Mouse (Mus musculus): ENCODE results near the gene Bsx.

Bsx gene

DNA sequence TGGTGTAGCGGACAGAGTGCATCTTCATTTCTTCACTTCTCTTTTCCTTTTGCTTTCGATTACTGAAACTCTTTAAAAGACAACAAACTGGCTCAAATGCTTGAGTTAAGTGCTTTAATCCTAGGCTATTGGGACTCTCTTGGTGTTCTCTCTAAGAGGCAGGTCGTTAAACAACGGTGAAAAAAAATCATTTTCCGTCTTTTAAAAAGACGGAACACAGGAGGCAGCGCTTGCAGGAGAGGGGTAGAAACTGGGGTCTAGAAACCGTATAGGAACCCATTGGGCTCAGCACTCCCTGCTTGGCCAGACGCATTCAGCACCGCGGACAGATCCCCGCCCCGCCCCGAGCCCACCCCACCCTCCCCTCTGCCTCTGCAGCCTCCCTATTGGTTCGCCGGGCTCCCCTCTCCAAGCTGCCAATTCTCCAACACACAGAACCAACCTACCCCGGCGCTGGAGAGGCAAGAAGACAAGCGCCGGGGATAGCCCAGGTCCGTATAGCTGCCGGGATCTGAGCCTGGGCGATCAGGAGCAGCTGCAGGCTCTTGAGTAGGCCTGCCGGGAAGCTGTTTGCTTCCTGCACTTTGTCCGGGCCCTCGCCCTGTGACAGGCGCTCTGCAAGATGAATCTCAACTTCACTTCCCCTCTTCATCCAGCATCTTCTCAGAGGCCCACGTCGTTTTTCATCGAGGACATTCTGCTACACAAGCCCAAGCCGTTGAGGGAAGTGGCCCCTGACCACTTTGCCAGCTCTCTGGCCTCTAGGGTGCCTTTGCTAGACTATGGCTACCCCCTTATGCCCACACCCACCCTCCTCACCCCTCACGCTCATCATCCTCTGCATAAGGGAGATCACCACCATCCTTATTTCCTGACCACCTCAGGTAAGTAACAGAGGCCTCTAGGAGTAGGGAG lies at the start of gene Bsx:
TSS of gene Bsx (plus strand) at position 572 of the 915 bp plus-strand sequence.
- DNase-seq (ENCODE audit: low spot score) = no peak

DNA sequence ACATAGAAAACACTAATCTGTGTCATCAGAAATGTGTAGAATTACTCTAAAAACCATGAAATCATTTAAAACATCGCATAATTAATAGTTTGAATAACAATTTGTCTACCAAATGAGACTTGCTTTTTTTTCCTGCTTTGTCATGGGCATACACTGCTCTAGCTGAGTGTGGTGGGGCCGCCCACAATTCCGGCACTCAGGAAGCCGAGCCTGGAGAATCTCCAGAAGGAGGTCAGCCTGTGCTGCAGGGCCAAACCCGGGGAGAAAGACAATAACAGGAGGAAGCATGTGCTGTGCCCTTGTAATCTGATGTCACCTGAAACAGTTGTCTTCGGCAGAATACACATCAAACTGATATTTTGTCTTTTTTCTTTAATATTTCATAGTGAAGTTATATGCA lies 48.3 kb upstream of the Bsx start:
- no peak for DNase-seq (ENCODE audit: low spot score)

DNA sequence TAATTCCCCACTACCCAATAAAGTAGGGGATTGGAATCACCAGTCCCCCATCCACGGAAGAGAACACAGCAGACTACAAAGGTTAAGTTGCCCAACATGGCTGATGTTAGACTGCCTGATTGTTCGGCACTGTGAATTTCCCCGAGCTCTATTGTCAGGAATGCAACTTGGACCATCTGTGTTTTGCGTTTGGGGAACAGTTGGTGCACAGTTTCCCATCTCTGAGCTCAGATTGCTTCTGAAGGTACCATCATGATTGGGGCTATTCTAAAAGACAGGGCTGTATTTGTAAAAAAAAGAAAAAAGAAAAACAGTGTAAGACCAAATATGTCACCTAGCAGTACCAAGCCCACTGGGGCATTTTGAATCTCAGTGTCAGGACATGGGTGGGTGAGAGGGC lies 46.6 kb upstream of the Bsx start:
- DNase-seq (ENCODE audit: low spot score) = no peak

DNA sequence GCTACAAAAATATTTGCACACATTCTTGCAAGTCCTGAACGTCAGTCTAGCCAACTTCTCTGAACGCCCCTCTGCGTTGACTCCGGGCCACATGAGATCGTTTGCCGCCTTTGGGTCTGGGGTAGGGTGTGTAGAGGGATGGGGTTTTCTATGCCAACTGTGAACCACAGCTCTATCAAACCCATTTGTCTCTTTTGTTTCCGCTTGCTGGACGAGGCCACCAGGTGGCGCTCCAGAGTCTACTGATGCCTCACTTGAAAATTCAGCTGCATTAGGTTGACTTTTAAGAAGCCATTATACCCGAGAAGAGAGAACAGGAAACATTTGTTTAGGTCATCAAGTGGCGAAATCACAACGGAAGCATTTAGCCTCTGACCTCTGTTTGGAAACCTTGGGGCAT lies 39.4 kb upstream of the Bsx start:
- DNase-seq (ENCODE audit: low spot score) = peak; percentile 54

DNA sequence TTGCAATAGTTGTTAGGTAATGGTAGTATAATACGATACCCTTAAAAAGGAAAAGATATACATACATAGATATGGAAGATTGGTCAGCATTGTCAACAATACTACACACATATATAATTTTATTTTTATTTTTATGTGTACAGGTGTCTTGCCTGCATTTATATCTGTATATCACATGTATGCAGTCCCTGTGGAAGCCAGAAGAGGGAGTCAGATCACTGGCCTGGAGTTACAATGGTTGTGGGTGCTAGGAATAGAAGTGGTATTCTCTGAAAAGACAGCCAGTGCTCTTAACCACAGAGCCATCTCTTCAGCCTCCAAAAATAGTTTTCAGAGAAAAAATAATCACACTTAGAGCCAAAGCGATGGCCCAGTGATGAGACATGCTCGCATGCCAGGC lies 37.2 kb upstream of the Bsx start:
- no peak for DNase-seq (ENCODE audit: low spot score)

DNA sequence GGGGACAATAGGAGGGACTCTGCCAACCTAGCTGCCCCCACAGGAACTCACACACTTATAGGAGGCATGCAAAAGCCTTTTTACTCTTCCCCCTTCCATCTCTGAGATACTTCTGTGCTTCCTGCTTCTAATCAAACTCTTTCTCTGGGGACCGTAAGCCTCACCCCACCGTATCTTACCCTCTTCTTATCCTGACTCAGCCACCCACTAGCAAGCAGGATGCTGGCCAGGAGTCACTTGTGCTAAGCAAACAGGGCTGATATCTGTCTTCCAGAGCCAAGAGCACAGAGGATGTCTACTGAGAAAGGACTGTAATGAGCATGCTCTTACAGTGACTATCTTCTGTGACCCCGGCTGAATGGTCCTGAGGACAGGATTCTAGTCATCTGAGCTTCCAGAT lies 34.3 kb upstream of the Bsx start:
- no peak for DNase-seq (ENCODE audit: low spot score)

DNA sequence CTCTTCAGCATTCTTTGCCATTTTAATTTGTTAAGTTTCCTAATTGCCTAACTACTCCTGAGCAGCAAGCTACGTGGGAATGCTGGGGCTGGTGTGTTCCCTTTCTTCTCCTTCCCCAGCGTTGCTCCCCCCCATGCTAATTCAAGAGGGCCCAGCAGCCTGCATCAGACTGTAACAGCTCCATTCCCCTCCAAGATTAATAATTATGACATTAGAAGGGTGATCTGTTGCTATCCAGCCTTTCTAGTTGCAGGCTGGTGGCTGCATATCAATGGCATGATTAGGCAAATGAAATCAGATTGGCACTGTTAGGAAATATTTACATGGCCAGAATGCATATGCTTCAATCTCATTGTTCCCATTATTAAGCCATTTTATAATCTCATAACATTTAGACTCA lies 22.4 kb upstream of the Bsx start:
- DNase-seq (ENCODE audit: low spot score) = no peak

DNA sequence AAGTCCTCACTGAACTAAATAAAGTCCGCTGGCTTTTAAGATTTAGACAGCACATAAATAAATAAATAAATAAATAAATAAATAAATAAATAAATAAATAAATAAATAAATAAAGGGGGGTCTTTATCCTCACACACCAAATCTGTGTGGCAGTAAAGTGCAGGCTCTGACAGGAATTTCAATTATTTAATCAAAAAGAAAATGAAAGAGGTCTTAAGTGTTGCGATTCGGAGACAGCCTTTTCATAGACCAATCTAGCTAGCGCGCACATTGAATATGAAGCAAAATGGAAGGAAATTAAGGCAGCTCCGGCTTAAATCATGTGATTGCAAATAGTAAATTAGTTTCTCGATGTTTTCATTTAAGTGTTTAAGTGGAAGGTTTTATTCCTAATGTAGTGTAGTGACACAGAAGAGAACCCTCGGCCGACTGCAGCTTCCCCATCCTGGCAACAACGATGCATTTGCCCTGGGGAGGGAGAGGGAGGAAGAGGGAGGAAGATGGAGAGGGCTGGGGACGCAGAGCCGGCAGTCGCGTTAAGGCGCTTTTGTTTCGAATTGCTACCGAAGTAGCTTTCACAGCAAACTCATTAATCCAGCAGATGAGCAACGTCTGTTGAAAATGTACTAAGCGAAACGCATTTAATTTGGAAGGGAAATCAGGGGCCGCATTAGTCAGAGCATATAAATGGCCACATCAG lies 15.3 kb upstream of the Bsx start:
- DNase-seq (ENCODE audit: low spot score) = no peak

DNA sequence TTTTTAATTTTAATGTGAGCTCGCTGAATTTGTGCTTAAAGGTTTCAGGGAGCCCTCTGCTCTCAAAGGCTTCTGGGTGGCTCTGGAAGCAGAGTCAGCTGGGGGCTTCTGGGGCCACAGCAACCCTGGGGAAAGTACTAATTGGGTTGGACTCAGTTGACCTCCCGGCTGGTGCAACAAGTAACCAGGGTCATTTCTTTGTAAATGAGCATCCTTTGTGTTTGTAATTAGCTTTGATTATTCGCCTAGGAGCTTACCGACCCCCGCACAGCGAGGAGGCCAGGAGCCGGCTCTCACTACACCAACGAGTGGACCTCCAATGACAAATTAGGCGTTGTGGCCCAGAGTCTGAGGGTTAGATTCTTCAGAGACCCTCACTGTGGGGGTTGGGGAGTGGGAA lies 14.7 kb upstream of the Bsx start:
- DNase-seq (ENCODE audit: low spot score) = no peak

DNA sequence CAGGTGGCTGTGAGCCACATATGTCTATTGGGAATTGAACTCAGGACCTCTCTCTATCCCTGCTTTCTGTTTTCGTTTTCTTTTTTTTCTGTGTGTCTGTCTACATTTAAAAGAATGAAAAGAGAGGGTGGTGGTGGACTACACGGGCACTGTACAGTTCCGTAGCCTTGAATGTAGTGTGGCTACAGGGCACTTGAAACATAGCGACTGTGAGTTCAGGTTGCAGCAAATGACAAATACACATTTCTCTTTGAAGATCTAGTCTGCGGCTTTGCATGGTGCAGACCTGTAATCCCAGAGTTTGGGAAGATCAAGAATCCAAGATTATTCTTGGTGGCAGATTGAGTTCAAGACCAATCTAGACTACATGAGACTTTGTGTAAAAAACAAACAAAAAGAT lies 3.6 kb upstream of the Bsx start:
- no peak for DNase-seq (ENCODE audit: low spot score)

DNA sequence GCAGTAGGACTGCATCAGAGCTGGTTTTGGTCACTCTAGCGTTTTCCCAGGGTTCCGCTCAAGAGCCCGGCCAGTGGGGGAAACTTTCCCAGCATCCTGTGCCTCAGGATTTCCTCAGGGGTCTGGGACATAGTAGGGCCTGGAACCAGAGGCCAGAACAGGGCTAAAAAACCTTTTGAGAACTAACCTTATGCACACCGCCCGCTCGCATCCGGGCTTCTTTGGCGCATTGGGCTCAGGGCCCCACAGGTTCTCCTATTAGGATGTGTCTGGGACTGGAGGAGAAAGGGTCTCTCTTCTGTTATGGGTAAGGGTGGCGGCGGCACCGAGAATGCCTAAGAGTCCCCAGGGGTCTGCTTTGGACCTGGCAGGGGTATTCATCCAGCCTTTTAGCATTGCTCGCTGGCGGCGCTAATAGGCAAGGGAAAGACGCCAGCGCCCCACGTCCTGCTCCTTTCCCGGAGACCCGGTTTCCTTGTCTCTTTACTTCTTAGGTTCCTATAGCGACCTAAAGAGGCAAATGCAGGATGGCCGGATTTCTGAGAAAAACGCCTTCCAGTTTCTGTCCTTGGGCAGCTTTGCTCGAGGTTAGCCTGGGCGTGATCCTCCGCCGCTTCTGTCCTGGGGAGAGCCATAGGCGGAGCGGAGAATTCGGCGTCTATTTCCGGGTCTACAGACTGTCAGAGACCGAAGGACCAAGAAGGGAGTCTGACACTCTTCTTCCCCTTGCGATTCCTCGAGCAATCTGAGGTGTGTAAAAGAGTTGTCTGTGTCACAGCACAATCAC lies 2.4 kb upstream of the Bsx start:
- no peak for DNase-seq (ENCODE audit: low spot score)

DNA sequence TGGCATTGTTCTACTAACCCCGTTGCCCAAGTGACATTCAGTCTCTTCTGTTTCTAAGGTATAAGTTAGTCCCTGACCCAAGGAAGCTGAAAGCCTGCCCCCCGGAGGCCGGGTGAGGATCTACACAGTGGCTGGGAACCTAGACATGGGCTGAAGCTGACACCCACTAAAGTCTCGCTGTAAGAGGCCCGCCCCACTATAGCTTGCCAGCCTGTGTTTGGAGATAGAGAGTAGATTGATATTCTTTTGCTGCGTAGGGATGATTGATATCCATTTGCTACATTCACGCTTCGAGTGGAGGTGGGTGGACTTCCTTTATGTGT lies 1.8 kb upstream of the Bsx start:
- DNase-seq (ENCODE audit: low spot score) = no peak

DNA sequence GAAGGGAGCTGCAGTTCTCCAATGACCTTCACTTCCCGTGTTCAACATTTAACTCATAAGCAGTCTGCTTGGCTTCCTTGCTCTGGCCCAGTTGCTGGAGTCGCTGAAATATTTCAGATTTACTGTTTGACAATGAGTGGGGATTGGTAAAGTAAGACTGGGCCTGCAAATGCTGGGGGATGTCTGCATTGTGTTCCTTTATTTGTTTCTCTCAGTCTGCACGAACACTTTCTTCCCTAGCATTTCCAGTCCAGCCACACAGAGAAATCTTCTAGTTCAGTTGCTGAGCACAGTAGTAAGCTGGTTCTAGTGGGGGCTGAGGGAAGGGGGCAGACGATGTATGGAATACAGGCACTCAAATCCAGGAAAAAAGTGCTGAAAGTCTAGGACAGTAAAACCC lies 1.0 kb downstream of the Bsx start:
- no peak for DNase-seq (ENCODE audit: low spot score)

DNA sequence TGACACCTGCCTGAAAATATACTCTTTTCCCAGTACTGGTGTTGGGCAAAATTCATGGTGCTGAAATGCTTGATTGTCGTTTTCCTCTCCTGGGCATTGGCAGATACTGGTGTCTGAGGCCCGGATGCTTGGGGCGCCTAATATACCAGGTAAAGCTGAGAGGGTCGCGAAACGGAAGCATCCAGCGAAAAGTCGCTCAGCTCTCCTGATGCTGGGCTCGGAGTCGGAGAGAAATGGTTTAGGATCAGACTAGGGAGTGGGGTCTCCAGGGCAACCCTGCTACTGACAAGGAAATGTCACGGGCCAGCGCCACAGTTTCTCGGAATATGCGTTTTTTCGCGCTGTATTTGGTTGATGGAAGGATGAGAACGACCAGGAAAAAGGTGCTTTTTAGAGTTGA lies 1.5 kb downstream of the Bsx start:
- DNase-seq (ENCODE audit: low spot score) = no peak

DNA sequence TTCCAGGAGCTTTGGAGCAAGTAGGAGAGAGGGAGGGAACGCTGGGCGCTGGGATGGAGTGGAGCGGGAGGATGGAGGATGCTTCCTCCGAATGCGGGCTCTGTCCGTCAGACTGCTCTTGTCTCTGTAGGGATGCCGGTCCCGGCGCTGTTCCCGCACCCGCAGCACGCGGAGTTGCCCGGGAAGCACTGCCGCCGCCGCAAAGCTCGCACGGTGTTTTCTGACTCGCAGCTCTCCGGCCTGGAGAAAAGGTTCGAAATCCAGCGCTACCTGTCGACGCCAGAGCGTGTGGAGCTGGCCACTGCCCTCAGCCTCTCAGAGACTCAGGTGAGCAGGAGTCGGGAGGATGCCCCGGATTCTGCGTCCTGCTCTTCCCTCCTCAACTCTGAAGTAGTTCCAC lies 2.2 kb downstream of the Bsx start:
- DNase-seq (ENCODE audit: low spot score) = no peak

DNA sequence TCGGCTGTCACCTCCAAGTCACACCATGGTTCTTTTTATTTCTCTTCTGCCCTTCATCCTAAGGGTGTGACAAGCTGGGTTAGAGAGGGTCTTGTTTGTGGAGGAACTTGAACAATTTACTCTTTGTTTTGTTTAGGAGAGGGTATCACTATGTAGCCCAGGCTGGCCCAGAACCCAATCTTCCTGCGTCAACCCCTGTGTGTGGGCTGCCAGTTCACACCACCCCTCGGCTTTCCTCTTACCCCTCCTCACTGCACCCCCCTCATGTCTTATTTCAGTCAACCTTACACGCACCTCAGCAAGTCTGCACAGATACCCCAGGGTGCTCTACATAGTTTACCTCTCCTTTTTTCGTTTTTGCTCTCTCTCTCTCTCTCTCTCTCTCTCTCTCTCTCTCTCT lies 2.8 kb downstream of the Bsx start:
- no peak for DNase-seq (ENCODE audit: low spot score)

DNA sequence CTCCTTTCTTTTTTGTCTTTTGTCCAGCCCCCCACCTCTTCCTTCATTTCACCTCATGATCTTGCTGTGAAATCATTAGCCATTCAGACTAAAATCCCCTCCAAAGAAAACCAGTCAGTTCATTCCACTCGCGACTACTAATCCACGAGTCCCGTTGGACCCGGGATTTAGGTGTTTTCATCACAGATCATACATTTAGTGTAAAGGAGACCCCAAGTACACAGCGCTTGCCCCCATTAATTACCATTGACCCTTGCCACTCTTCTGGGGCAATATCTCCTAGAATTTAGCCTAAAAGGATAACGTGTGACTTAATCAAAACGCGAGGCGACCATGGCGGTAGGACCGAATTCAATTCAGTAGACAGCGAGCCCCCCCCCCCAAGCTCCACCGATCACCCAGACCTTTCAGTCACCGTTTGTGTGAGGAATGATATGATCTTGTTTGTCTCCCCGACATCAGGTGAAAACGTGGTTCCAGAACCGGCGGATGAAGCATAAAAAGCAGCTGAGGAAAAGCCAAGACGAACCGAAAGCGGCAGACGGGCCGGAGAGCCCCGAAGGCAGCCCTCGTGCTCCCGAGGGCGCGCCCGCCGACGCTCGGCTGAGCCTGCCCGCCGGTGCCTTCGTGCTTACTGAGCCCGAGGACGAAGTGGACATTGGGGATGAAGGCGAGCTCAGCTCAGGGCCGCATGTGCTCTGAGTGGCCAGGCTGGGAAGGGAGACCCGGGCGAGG lies 3.4 kb downstream of the Bsx start:
- DNase-seq (ENCODE audit: low spot score) = no peak

DNA sequence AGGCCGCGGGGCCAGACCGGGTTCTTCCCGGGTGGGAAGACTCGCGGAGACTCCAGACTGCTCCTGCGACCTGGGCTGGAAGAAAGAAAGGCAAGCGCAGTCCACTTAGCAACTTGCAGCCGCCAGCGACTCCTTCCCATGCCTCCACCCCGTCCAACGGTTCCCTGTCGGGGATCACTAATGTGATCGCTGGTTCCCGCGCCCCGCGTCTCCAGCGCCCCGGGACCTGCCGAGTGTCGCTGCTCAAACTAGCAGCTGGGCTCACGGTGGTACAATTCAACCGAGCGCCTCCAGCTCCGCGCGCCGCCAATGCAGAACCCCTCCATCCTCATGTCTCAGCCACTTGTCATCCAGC lies 3.9 kb downstream of the Bsx start:
- DNase-seq (ENCODE audit: low spot score) = no peak

DNA sequence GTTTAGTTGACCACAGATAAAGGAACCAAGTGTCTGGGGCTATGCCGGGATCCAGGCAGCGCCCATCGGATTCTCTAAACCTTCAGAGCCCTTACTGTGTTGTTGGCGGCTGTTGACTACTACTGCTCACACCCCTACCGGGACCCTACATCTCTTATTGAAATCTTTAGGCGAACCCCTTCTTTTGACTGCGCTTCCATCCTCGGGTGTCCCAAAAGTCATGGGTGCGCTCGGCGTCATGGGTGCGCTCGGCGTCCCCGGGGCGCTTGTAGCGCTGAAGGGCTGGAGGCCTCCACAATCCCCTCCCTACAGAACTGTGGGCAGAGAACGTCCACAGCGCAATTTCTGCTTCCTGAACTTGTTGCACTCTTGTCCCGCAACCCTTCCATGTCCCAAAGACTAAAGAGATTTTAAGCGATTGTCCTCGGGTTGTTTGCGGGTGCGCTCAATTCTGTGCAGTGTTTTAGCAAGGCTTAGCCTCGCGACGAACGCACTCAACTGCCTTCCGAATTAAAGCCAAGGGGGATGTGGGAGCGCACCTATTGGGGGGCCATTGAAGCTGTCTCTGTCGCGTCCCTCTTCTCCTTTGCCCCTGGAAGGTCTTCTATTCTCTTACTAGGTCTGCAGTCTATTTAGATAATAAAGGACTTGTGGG lies 4.5 kb downstream of the Bsx start:
- DNase-seq (ENCODE audit: low spot score) = no peak

DNA sequence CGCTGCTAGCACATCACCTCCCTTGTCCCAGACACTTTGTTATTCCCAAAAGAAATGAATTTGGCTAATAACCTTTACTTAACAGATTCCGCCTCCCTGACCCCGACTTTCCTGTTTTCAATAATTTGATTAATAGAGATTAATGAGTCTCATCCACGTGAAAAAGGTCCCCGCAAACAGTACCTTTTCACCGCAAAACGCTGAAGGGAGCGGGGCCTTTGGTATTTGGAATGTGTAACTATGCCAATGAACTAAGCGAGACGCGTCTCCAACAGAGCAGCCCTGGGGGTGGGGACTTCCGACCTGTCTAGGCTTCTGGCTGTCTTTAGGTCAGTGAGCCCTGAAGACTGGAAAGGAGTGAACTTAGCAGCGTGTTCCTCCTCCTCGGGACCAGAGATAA lies 5.1 kb downstream of the Bsx start:
- no peak for DNase-seq (ENCODE audit: low spot score)

DNA sequence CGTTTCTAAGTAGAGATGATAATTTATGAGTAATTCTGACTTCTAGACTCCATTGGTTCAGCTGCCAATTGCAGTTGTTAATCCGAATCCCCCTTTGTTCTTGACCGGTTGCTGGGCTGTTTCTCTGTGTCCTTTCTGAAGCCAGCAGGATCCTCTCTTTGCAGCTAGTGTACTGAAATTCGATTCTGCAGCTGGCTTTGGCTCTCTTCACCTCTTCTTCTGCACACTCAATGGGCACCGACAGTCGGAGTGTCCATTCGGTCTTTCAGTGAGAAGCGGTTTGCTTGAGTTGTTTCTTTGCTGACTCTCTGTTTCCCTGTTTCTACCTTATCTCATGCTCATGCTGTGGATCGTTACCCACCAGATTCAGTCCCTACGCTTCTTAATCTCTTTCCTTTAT lies 11.7 kb downstream of the Bsx start:
- DNase-seq (ENCODE audit: low spot score) = no peak

DNA sequence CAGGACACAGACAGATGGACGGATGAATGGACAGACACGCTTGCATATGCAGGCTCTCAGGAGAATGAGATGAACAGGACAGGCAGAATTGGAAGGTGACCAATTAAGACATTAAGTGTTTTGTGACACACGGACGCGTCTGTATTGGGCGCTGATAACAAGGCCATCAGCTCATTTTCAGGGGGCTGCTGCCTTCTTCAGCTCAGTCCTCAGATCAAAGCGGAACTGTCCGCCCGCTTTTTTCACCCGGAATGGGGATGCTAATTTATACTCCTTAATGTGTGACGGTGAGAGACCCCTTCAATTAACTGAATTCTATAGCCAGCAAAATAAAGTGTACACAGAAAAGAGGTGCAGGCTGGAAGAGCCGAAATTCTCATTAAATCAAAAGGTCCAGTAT lies 15.5 kb downstream of the Bsx start:
- DNase-seq (ENCODE audit: low spot score) = no peak
